Mouse (Mus musculus): ENCODE measurements around the gene Fuca1.

DNA sequence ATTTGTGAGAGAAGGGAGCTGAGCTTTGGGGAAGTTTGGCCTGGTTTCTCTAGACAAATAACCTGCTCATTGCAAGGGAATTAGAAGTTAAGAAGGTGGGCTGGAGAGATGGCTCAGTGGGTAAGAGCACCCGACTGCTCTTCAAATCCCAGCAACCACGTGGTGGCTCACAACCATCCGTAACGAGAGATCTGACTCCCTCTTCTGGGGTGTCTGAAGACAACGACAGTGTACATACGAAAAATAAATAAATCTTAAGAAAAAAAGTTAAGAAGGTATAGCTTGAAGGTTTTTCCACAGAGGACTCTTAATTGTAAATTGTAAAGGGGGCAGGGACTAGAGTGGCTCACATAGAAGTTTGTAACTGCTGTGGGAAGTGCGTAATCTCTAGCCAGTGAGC is 45.0 kb upstream of the Fuca1 start:
- TF ChIP-seq CTCF (conservative IDR thresholded peaks at IDR 0.05; ENCODE audit: insufficient read depth, insufficient read length, low read depth, low read length) (no peak), POLR2A (IDR thresholded peaks at IDR 0.05; ENCODE audit: low read depth, low read length) (no peak)
